Mouse (Mus musculus): ENCODE data around the gene Hmga1b.
"Not testable (repeated sequence)": the region's sequence is repeated elsewhere in the genome, so short reads cannot be mapped to it uniquely, and the experiment has no call there.

The Hmga1b gene

GRCm38 (mm10) chr11:120762672-120763041, at the start of gene Hmga1b:
TSS of gene Hmga1b (plus strand) at chr11:120762794.
- not testable (repeated sequence) for DNase-seq (ENCODE audit: low read depth)

- peak; percentile 100 for DNase-seq (ENCODE audit: low read depth)
Measured at GRCm38 (mm10) chr11:120713580-120714518, 48.7 kb upstream of the Hmga1b start, which contains the start of the genes Cenpx and Lrrc45. TSS of gene Cenpx (minus strand) at chr11:120713738. TSS of gene Lrrc45 (plus strand) at chr11:120713925.

- DNase-seq (ENCODE audit: low read depth) = no peak
Measured at GRCm38 (mm10) chr11:120714546-120714945, 48.0 kb upstream of the Hmga1b start.

GRCm38 (mm10) chr11:120715131-120715530, 47.5 kb upstream of the Hmga1b start:
- no peak for DNase-seq (ENCODE audit: low read depth)

- no peak for DNase-seq (ENCODE audit: low read depth)
Measured at GRCm38 (mm10) chr11:120719242-120719641, 43.4 kb upstream of the Hmga1b start.

GRCm38 (mm10) chr11:120719841-120720376, 42.7 kb upstream of the Hmga1b start:
- DNase-seq (ENCODE audit: low read depth) = no peak

GRCm38 (mm10) chr11:120720450-120720849, 42.1 kb upstream of the Hmga1b start:
- peak; percentile 92 for DNase-seq (ENCODE audit: low read depth)

GRCm38 (mm10) chr11:120721124-120722066, 41.2 kb upstream of the Hmga1b start, which contains the start of gene Rac3:
TSS of gene Rac3 (plus strand) at chr11:120721470.
- DNase-seq (ENCODE audit: low read depth) = no peak

GRCm38 (mm10) chr11:120722067-120722630, 40.4 kb upstream of the Hmga1b start:
- no peak for DNase-seq (ENCODE audit: low read depth)

- no peak for DNase-seq (ENCODE audit: low read depth)
Measured at GRCm38 (mm10) chr11:120722761-120723382, 39.7 kb upstream of the Hmga1b start.

- DNase-seq (ENCODE audit: low read depth) = no peak
Measured at GRCm38 (mm10) chr11:120723509-120723908, 39.1 kb upstream of the Hmga1b start.

GRCm38 (mm10) chr11:120726243-120727168, 36.1 kb upstream of the Hmga1b start:
- no peak for DNase-seq (ENCODE audit: low read depth)

- DNase-seq (ENCODE audit: low read depth) = peak; percentile 90
Measured at GRCm38 (mm10) chr11:120727169-120727527, 35.4 kb upstream of the Hmga1b start, which contains the start of gene Dcxr. TSS of gene Dcxr (minus strand) at chr11:120727281.

GRCm38 (mm10) chr11:120727564-120727963, 35.0 kb upstream of the Hmga1b start:
- no peak for DNase-seq (ENCODE audit: low read depth)

GRCm38 (mm10) chr11:120728530-120729240, 33.9 kb upstream of the Hmga1b start:
- DNase-seq (ENCODE audit: low read depth) = no peak

GRCm38 (mm10) chr11:120729432-120730050, 33.1 kb upstream of the Hmga1b start:
- DNase-seq (ENCODE audit: low read depth) = peak; percentile 48

GRCm38 (mm10) chr11:120730331-120730870, 32.2 kb upstream of the Hmga1b start:
- DNase-seq (ENCODE audit: low read depth) = no peak

- DNase-seq (ENCODE audit: low read depth) = no peak
Measured at GRCm38 (mm10) chr11:120731395-120731794, 31.2 kb upstream of the Hmga1b start.

Measured in c-Kit-positive CD71-positive TER-119-negative erythroid progenitor cells, embryonic 14.5 days (primary cell).